Mouse (Mus musculus): Measurements from ENCODE around the gene Mcub.

Mcub gene

GRCm38 (mm10) chr3:129949158-129949773, 20.7 kb downstream of the Mcub start:
- no peak for DNase-seq (ENCODE audit: low spot score)

DNA sequence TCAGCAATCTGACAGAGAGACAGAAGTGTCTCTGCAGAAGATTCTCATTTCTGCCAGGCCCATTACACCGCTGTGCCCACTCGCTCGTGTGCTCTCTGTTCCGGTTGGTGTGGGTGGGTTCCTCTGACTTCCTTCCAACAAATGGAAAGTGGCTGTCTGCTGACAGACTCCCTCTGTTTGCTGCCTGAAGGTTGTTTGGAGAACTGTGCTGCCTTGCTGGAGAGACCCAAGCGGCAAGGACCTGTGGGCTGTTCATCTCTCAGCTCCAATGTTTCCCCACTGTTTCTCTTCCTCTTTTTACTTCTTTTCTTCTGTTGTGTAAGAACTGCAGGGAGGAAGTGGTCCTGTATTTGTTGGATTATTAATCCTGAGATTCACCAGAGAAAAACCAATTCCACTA, 21.6 kb downstream of the Mcub start:
- no peak for DNase-seq (ENCODE audit: low spot score)

DNA sequence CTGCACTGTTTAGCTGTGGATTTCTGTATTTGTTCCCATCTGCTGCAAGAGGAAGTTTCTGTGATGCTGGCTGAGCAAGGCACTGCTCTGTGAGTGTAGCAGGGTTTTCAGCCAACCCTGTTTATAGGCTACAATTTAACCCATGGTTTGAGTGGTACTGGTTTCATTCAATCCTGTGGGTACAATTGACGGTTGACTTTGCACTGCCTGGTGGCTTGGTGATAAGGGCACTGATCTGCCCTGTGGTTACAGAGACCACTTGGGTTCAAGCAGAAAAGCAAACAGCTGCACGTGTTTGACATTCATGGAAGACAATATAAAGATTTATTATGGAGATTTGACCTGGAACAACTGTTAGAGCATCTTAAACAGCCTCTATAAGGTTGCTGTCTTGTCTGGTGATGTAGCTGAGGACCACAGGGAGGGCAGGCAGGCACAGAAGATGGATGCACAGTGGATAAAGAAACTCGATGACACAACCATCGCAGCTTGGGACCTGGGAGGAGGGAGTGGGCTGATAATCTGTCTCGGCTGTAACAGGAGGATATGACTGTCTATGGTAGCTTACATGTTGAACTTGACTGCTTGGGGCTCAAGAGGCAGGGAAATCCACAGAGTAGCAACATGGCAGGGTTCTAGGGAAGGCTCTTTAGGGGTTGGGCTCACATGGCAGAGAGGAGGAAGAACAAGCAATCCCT, 23.6 kb downstream of the Mcub start:
- no peak for DNase-seq (ENCODE audit: low spot score)

GRCm38 (mm10) chr3:129943813-129944212, 26.2 kb downstream of the Mcub start:
- DNase-seq (ENCODE audit: low spot score) = no peak

- DNase-seq (ENCODE audit: low spot score) = no peak
Measured at GRCm38 (mm10) chr3:129941291-129941690, 28.7 kb downstream of the Mcub start.

GRCm38 (mm10) chr3:129940780-129941179, 29.2 kb downstream of the Mcub start:
- DNase-seq (ENCODE audit: low spot score) = no peak

GRCm38 (mm10) chr3:129939058-129939457, 30.9 kb downstream of the Mcub start:
- peak; percentile 71 for DNase-seq (ENCODE audit: low spot score)

GRCm38 (mm10) chr3:129937848-129938247, 32.2 kb downstream of the Mcub start:
- DNase-seq (ENCODE audit: low spot score) = peak; percentile 49

DNA sequence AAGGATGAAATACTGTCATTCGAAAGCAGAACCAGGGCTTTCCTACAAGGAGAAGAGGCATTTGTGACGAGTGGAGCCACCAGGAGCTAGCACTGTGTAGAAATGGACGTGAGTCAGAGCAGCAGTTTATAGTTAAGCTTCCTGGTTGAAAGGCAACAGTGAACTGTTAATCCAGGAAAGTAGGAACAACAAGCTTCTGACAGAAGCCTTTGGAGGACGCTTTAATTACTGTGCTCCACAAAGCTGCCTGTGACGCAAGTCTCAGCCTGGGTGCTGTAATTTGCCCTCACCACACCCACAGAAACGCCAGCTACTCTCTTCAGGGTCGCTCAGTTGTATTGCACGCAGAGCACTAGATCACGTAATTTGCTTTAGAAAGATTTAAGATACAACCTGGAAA, 33.4 kb downstream of the Mcub start:
- DNase-seq (ENCODE audit: low spot score) = peak; percentile 45

DNA sequence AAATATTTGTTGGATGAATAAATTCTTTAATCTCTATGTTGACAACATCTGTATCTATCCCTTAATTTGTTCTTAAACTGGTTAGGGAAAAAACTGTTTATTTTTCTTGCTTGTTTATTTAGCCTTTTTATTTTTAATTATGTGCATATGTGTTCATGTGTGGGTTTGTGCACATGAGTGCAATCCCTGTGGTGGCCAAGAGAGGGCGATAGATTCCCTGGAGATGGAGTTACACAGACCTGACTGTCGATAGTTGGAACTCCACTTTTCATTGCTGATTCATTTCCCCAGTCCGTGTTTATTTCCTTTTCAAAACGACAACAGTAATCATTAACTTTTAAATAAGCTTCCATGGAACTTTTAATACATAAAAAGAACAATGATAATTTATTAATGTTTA, 37.6 kb downstream of the Mcub start:
- DNase-seq (ENCODE audit: low spot score) = no peak

GRCm38 (mm10) chr3:129930213-129930778, 39.7 kb downstream of the Mcub start:
- no peak for DNase-seq (ENCODE audit: low spot score)

DNA sequence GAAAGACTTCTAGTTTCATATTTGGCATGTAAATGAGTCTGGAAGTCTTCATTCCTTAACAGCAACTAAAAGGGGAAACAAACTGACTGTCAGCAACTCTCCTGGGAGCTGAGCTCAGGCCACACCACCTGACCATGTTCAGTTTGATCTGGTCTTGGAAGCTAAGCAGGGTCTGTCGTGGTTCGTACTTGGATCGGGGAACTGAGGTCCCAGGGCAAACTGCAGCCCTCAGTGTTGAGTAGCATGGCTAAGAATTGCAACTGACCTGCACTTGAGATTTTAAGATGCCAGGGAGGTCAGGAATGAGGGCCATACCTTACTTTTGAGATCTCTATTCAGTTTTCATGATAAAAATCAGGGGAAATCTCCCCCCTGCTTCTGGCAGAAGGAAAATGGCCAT, 44.1 kb downstream of the Mcub start:
- no peak for DNase-seq (ENCODE audit: low spot score)

- no peak for DNase-seq (ENCODE audit: low spot score)
Measured at GRCm38 (mm10) chr3:129923581-129923980, 46.4 kb downstream of the Mcub start.

DNA sequence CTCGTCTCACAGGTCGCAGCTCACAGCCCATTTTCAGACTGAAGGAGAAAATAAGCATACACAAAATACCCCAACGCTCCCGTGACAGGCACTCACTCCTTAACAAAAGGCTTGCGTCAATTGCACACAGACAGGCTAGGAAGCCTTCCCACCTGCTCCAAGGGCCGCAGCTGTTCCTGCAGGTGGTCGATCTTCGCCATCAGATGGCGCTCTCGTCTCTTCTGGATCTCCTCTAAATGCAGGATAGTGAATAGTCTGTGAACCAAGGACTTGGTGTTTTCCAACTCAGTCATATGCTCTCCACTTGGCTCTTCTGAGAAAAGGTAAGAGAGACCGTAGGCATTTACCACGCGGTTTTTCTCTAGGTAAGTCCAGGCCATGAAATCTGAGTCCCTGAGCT, 51.6 kb downstream of the Mcub start:
- DNase-seq (ENCODE audit: low spot score) = peak; percentile 60

DNA sequence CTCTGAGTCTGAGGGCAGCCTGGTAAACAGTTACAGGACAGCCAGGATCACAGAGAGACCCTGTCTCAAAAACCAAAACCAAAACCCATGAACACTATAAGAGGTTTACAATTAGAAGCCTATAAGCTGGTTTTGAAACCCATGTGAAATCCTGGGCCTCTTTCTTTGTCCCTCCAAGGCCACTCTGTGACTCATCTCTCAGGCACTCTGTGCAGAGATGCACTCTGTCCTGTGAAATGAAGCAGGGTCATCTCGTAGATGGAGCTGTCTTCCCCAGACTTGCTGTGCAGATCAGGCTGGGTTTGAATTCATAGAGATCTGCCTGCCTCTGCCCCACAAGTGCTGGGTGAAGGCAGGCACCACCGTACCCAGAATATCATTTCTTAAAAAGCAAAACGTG, 52.6 kb downstream of the Mcub start:
- no peak for DNase-seq (ENCODE audit: low spot score)

DNA sequence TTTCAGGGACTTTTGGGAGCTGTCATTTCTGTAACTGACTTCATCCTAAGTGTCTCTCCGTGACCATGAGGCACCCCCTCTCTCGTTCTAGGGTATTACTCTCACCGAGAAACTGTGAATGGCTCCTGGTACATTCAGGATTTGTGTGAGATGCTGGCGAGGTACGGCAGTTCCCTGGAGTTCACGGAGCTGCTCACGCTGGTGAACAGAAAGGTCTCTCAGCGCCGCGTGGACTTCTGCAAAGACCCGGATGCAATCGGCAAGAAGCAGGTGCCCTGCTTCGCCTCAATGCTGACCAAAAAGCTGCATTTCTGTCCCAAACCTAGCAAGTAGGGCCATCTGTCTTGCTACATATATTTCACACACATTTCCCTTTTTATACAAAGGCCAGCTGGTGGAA, 56.8 kb downstream of the Mcub start:
- no peak for DNase-seq (ENCODE audit: low spot score)

GRCm38 (mm10) chr3:129912025-129912424, 58.0 kb downstream of the Mcub start:
- no peak for DNase-seq (ENCODE audit: low spot score)

DNA sequence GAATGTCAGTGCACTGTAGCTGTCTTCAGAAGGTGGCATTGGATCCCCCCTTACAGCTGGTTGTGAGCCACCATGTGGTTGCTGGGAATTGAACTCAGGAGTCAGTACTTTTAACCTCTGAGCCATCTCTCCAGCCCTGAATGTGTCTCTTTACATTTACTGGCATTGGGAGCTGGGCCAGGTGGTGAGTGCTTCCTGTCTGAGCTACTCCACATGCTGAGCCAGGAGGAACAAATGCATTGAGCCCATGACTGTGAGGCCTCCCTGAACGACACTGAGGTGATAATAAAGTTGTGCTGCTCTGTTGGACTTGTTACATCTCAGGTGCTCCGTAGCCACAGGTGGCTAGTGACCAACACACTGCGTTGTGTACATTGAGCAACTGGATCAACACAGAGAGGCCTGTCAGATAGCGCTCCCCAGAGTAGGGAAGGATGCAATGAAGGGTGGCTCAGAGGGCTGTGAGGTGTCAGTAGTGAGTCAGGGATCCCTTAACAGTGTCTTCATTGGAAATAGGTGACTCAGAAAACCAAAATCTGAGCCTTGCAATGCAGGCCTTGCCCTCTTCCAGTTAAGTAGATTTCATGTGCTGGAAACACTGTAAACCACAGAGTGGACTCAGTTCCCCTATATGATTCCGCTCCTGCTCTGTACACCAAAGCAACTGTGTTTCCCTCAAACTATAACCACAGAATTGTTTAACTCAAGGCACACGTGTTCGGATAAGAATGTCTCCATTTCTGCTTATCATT, 65.4 kb downstream of the Mcub start:
- no peak for DNase-seq (ENCODE audit: low spot score)

DNA sequence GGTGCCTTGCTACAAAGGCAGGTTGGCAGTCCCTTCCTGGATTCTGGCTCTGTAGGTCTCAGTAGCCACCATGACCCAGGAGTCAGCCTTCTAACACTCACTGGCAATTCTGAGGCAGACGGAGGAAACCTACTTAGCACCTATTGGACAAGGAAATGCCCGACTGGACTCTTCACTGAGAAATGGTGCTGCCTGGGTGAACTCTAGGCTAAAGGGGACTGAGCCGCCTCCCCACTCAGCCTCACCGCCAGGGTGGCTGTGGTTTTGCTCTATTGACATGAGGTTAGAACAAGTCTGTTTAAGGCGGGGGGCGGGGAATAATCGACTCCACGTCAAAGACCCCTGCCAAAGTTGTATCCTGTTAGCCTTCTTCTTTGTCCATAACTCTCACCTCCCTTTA, 66.1 kb downstream of the Mcub start:
- no peak for DNase-seq (ENCODE audit: low spot score)

- DNase-seq (ENCODE audit: low spot score) = no peak
Measured at GRCm38 (mm10) chr3:129903369-129903768, 66.6 kb downstream of the Mcub start.

GRCm38 (mm10) chr3:129901271-129901809, 68.7 kb downstream of the Mcub start, which contains the start of gene Casp6:
Casp6 (plus strand) TSS chr3:129901425.
- DNase-seq (ENCODE audit: low spot score) = peak; percentile 58

GRCm38 (mm10) chr3:129898886-129899285, 71.1 kb downstream of the Mcub start:
- DNase-seq (ENCODE audit: low spot score) = no peak

DNA sequence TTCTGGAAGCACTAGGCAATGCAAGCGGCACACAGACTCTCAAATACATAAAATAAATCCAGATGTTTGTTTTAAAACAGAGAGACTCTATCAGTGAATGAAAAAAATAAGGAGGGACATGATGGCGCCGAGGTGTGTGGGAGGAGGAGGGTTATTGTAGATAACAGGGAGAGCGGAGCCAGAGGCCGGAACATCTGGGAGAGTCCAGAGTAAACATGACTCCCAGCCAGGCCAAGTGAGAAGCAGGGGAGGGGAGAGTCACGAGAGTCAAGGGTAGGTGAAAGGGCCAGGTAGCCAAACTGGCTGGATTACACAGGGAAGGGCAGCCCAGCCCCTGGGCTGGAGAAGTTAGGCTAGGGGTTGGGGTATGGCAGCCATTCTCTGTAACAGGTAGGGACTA, 73.4 kb downstream of the Mcub start:
- no peak for DNase-seq (ENCODE audit: low spot score)

Measured in MN1 (cell line).